Mouse (Mus musculus) layer of hippocampus, adult 2 months (tissue): Measurements from ENCODE around the gene Kcnk4. TPM values are rescaled to one million over a fixed set of nuclear protein-coding genes. Genes with fewer than 3 reads are reported as not detected.

Source experiments
- DNase-seq, 2 experiments: peaks; one replicate each; pipeline ENCODE4 v3.0.0; 2022; ENCODE audit warnings: low spot score in 2 of 2
- H3K27ac ChIP-seq: fragments of 200-600 bp; 2 replicates; pipeline ENCODE4 v1.8.1; 2022
- H3K4me3 ChIP-seq: fragments of 200-600 bp; 2 replicates; pipeline ENCODE4 v1.8.1; 2022; ENCODE audit warnings: mild to moderate bottlenecking
- CTCF ChIP-seq: fragments of 200-600 bp; conservative IDR thresholded peaks from 2 replicates; pipeline ENCODE4 v1.8.1; 2022; ENCODE audit warnings: antibody characterized with exemption, mild to moderate bottlenecking, moderate library complexity
- total RNA-seq, 2 experiments: library from RNA; stranded (reverse); gene quantifications; 2 replicates each; pipeline ENCODE4 v1.2.3; 2021

Gene Kcnk4
- total RNA-seq, 2 experiments from 2014 or later: 15.3 to 18.2 TPM

DNA sequence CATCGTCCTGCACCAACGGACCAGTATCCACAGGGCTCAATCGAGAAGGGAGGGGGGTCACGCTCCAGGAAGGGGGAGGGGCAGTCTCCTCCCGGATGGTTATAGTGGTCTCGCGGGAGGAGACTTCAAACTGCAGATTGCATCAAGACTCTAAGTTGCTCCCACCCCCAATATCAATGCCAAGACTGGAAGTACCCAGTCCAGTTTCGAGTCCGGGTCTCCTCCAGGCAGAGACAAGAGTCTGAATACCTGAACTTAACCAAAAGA, 9.1 kb downstream of the Kcnk4 start, which contains the start of gene Catsperz:
Gene Catsperz (minus strand): TSS at position 74 of the 267 bp plus-strand sequence.
- DNase-seq: no peak
- no peak within 1 kb of the TSS for H3K27ac ChIP-seq
- TF ChIP-seq CTCF: no peak
- peak within 1 kb of the TSS; percentile 26 for H3K4me3 ChIP-seq

DNA sequence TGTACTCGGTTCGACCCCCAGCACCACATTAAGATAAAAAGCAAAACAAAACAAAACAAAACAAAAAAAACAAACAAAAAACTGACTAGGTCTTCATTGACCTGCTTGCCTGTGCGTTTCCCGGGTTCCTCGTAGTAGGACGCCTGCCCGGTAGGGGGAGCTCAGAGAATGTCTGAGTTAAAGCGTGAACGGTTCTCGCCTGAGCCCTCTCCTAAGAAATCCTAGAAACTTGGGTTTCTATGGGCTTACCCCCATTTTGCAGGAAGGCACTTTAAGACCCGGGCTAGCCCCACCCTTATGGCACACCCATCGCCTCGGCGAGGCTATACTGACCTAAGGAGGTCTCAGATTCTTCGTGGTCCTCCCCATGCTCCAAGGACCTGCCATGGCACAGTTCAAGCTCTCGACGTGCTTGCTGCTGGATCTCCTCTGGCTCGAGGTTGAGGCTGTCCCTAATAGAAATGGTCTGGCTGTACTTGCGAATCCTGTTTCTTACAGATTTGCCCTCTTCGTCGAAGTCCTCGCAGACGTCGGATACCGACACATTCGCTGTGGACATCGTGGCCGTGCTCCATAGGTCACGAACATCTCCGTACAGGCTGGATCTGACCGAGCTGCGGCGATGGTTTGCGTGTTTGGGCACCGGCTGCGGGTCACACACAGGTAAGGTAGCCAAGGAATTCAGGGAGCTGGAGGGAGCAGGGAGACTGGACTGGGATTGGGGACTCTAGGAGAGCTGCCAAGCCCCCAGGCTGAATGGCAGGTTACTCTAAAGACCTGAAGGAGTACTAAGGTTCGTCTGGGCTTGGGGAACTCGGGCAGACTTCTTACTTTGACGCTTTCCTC, 9.6 kb downstream of the Kcnk4 start:
- Histone ChIP-seq H3K4me3 (peak overlapping the region; percentile 26), H3K27ac (no peak overlapping the region)
- peak; percentile 96 for TF ChIP-seq CTCF
- DNase-seq: peak; percentile 83 to 91

DNA sequence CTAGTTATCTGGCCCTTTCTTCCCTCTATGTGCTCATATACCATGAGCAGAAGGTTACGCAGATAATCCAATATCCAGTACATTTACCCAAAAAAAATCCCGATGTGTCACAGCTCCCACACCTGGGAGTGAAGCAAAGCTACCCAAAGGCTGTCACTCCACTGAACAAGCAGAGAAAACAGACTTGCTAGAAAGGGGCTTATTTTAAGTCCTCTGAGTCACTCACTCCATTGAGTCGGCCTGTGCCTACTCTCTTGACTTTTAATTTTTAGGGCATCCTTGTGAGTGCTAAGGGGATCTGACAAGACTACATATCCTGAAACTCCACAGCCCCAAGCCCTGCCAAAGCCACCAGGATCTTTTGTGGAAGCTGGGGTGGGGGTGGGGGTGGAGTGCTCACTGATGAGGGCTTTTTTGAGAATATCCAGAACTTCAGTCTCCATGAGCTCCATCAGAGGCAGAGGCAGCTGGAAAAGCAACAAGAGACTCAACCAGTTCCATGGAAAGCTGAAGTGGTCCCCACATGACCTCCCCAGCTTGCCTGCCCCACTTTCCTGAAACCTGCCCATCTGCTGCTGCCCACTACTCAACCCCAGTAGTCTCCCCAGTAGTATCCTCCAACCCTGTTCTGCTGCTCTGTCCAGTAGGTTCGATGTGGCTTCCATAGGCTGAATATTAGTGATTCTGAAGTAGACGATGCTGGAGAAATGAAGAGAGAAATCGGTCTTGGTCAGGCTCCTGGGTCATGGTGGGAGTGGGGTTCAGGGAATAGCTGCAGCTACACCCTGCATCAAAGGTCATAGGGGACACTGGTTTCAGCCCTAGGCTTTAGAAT, 11.2 kb downstream of the Kcnk4 start:
- TF ChIP-seq CTCF: no peak
- peak overlapping the region; percentile 84; the same call in 1 of the 2 replicates for H3K4me3 ChIP-seq
- no peak for DNase-seq
- H3K27ac ChIP-seq: peak overlapping the region; percentile 97

DNA sequence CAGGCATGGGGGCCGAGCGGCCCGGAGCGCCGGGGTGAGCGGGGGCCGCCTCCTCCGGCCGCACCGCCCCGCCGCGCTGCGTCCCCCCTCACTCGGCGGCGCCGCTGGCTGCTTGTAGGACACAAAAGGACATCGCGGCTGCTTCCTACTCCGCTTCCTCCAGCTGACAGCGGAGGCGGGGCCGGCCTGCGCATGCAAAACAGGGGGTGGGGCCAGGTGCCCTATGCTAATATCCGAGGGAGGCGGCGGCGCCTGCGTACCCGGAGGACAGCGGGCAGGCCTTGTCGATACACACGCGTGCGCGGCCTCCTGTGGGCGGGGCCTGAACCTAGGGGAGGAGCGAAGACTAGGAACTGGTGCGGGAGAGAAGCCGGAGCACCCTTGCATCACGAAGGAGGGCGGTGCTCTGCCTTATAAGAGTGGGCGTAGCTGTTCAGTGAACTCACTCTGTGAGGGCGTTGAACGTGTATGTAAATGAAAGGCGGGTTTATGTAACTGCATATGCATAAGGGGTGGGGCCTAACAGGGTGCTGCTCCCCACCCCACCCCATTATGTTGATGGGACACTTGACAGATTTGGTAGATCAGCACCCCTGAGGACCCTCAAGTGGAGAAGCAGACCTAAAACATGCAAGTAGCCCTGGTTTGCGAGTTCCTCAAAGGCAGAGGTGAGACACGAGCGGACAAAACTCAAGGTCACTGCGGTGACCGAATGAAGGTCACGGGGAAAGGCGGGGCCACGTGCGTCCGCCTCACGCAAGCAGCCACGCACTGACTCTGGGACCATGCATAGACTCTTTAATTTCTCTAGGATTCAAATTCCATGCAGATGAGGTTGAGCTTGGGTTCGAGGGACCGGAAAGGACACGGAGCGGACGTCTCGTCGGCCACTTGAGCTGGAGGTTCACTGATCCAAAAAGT, 12.4 kb downstream of the Kcnk4 start, which contains the start of gene Esrra:
Gene Esrra (minus strand): TSS at position 167 of the 921 bp plus-strand sequence.
- peak within 1 kb of the TSS; percentile 84 for H3K4me3 ChIP-seq
- peak; percentile 99 to 100 for DNase-seq
- TF ChIP-seq CTCF: no peak
- peak within 1 kb of the TSS; percentile 97 for H3K27ac ChIP-seq

DNA sequence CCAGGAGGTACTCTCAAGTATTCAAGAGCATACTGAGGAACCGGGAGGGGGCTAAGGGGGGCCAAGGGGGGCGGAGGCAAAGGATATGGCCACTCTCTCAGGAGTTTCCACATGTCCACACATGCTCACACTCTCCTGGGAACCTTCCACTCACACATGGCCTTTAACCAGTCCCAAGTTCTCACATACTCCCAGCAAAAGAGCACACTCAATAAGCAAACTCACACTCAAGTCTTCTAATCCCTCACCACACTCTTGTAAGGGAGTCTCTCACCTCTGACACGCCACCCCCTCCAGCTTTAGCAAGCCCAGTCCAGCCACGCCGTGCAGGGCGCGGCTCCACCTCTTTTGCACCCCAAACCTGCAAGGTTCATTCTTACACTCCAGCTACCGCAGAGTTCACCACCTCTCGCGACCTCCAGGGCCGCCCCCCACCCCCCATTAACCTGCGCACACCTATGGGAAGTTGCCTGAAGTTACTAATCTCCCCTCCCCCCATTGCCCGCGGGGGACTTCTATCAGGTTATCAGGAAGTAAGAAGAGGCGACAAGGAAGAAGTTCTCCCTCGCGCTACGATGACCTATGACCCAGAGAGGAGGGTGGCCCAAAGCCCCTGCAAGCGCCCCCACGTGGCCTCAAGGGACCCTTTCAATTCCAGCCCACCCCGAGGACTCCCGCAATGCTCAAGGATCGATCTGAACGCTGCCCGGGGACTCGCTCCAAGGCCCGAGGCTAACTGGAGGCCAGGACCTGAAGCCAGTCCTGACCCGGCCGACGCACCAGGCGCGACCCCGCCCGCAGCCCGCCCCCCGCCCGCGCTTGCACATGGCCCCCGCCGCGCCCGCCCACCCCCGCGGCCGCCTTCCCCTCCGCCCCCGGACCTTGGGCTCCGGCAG, 13.3 kb downstream of the Kcnk4 start:
- peak overlapping the region; percentile 84 for H3K4me3 ChIP-seq
- no peak for DNase-seq
- peak; percentile 19 for TF ChIP-seq CTCF
- peak overlapping the region; percentile 93 for H3K27ac ChIP-seq

DNA sequence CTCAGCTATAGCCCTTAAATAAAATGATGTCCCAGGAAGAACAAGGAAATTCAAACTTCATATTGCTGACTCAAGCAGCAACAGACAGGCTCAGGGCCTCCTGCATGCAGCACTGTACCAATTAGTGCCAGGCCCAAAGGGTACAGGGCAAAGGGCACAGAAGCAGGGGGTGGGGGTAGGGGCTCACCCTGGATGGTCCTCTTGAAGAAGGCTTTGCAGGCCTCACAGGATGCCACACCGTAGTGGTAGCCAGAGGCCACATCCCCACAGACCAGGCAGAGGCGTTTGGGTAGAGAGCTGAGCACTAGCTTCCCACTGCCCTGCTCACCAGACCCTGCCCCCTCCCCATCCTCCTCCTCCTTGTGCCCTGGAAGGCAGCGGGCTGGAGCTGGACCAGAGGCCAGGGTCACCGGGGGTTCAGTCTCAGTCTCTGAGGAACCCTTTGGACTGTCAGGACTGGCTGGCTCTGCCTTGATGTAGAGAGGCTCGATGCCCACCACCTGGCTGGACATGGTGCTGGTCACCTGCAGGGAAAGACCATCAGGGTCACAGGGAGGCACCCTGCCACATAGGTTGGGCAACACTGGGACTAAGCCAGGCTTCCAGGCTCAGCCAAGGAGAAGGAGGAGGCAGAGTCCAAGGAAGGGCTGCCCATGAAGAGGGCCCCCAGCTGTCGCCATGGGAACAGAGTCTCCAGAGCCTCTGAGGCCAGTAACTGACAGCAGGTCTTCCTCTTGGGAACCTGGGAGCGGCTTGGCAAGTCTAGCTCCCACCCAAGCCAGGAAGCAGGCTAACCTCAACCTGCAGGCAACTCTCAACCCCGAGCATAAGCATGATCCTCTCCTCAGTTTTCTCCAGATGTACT, 14.2 kb downstream of the Kcnk4 start:
- peak overlapping the region; percentile 93; the same call in 1 of the 2 replicates for H3K27ac ChIP-seq
- TF ChIP-seq CTCF: no peak
- DNase-seq: no peak
- peak overlapping the region; percentile 84 for H3K4me3 ChIP-seq

DNA sequence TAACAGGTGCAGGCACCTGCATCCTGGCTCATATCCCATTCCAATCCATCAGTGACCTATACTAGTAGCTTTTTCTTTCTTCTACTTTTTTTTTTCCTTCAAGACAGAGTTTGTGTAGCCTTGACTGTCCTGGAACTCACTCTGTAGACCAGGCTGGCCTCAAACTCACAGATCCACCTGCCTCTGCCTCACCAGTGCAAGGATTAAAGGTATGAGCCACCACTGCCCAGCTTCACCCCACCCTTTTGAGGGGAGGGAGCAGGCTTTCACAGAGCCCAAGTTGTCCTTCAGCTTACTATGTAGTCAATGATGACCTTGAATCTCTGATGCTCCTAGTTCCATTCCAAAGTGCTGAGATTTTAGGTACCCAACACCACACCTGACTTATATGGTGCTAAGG, 14.9 kb downstream of the Kcnk4 start:
- no peak for TF ChIP-seq CTCF
- Histone ChIP-seq H3K4me3 (no peak overlapping the region), H3K27ac (no peak overlapping the region)
- no peak for DNase-seq

DNA sequence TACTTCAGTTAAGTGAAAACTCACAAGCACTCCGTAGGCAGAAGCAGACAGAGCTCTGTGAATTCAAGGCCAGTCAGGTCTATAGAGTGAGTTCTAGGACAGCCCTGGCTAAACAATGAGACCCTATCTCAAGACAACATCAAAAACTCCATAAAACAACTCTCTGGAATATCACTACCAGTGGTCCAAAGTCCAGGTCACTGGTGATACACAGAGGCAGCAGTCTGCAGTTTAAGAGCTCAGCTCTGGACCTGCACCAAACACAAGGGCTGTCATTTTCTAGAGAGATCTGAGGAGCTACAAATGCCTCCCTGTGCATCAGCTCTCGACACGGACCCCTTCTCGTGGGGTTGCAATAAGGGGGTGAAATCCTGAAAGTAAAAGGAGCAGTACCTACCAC, 16.0 kb downstream of the Kcnk4 start:
- H3K4me3 ChIP-seq: no peak overlapping the region
- no peak for DNase-seq
- TF ChIP-seq CTCF: no peak
- no peak overlapping the region for H3K27ac ChIP-seq

DNA sequence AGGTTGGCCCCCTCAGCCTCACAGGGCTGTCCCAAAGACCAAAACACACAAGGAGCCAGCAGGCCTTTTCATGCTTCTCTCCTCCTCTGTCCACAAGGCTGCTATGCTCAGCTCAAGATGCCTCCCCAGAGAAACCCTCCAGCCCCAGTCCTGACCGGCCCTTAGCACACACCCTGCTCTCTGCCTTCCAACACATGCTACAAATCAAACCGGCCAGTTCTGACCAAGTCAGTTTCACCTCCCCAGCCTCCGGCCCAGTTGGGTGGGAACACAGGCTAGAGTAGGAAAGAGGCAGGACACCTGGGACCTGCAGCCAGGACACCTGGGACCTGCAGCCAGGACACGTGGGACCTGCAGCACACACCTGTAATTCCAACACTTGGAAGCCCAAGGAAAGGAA, 17.8 kb downstream of the Kcnk4 start:
- no peak for TF ChIP-seq CTCF
- Histone ChIP-seq H3K4me3 (no peak overlapping the region), H3K27ac (no peak overlapping the region)
- DNase-seq: peak in 1 of 2 experiments; percentile 8

DNA sequence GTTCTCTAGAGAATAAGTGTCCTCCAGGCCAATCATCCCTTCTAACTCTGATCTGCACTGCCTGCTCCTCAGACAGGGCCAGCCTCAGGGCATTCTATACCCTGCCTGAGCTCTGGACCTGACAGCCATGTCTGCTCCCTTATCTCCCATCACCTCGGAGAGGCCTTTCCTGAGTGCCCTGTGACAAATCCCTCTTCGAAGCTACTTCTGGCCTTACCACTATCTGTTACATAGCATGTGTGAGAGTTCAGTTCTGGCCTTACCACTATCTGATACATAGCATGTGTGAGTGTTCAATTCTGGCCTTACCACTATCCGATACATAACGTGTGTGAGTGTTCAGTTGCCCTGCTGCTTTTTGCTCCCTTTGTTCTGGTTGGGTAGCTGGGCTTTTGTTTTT, 19.0 kb downstream of the Kcnk4 start:
- H3K4me3 ChIP-seq: no peak overlapping the region
- TF ChIP-seq CTCF: no peak
- DNase-seq: no peak

DNA sequence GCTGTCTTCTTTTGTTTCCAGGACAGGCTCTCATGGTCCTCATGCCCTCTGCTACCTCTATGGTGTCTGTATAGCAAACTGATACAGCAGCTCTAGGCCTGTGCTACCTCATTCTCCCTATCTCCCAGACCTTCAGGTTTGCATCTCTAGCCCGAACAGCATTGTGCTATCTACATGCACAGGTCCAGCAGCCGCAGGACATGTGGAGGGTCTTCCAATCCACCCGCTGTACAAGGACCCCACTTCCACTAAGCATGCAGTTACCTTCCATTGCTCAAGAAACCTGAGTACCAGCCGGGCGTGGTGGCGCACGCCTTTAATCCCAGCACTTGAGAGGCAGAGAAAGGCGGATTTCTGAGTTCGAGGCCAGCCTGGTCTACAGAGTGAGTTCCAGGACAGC, 19.8 kb downstream of the Kcnk4 start:
- no peak for DNase-seq
- TF ChIP-seq CTCF: no peak
- Histone ChIP-seq H3K27ac (no peak overlapping the region), H3K4me3 (no peak overlapping the region)

More for the DNA sequence above, 19.0 kb downstream of the Kcnk4 start:
- no peak overlapping the region for H3K27ac ChIP-seq
